Mouse (Mus musculus) left cerebral cortex, adult 18-20 months (tissue): Measurements from ENCODE around the gene Ubash3b. TPM values are rescaled to one million over a fixed set of nuclear protein-coding genes. Genes with fewer than 3 reads are reported as not detected.

Experiments used
- DNase-seq, 2 experiments: peaks; one replicate each; pipeline ENCODE4 v3.0.0; 2021 to 2022; ENCODE audit warnings: low spot score in 2 of 2, mixed read lengths in 1 of 2
- total RNA-seq, 2 experiments: library from RNA; stranded (reverse); gene quantifications; 2 replicates each; pipeline ENCODE4 v1.2.3; 2021

Ubash3b gene
- total RNA-seq, 2 experiments from 2014 or later, result 24.7 to 26.0 TPM

DNA sequence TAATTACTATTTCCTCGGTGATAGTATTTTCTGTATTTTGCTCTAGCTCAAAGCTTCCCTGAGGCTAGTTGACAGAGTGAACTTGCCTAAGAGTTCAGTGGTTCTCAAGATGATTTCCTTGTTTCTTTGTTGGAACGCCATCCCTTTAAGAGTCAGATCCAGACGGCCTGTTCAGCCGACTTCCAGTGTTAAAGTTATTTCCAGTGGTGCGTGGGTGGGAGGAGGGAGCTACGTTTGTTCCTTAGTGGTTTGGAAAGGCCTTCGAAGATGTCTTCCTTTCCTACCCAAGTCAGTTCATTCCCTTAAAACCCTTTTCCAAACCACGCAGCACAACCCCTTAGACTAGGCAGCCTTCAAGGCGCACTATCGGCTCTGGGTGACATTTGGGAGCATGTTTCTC, 58.9 kb downstream of the Ubash3b start:
- DNase-seq, result peak; percentile 39 to 42

GRCm38 (mm10) chr9:41099897-41100296, 61.6 kb downstream of the Ubash3b start:
- DNase-seq, result no peak

GRCm38 (mm10) chr9:41099067-41099466, 62.4 kb downstream of the Ubash3b start:
- no peak for DNase-seq

- no peak for DNase-seq
Measured at GRCm38 (mm10) chr9:41098065-41098464, 63.4 kb downstream of the Ubash3b start.

- DNase-seq, result no peak
Measured at GRCm38 (mm10) chr9:41091993-41092392, 69.5 kb downstream of the Ubash3b start.

DNA sequence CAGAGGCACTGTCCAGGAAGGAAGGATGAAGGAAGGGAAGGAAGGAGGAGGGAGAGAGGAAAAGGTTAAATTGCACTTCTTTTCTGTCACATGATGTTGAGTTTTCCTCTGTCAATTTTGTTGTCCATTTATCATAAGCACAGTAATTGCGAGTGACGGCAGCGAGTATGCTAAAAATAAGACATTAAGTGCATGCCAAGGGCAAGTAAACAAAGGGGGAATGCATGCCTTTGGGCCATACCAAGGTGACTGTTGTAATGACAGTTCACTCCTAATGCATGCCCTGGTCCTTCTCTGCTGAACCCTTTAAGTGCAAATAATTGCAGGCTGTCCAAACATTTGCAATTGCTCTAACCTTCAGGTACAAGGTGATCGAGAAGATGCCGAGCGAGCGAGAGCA, 70.3 kb downstream of the Ubash3b start:
- no peak for DNase-seq

DNA sequence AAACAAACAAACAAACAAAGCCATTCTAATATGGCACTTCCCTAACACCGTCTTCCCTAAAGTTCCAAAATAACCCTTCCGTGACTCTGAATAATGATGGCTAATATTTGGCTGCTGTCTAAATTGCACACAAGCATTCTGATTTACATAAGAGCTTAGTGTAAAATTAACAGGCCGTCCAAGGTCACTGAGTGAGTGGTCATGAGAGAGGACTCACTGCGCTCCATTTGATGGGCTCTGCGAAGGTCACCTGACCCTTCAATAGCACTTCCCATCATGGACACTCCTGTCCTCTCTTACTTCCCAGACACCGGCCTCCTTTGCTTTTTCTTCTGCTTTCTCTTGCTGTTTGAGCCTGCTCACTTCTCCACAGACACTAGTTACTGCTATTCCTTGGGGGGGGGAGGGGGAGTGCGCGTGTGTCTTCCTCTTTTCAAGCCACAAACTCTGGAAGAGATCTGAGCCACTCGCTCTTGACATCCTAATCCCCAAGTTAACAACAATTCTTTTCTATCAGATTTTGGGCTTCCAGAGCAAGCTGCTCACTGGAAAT, 73.6 kb downstream of the Ubash3b start:
- no peak for DNase-seq

GRCm38 (mm10) chr9:41084191-41084901, 77.2 kb downstream of the Ubash3b start:
- DNase-seq, result no peak

- DNase-seq, result no peak
Measured at GRCm38 (mm10) chr9:41083386-41084055, 78.0 kb downstream of the Ubash3b start.

DNA sequence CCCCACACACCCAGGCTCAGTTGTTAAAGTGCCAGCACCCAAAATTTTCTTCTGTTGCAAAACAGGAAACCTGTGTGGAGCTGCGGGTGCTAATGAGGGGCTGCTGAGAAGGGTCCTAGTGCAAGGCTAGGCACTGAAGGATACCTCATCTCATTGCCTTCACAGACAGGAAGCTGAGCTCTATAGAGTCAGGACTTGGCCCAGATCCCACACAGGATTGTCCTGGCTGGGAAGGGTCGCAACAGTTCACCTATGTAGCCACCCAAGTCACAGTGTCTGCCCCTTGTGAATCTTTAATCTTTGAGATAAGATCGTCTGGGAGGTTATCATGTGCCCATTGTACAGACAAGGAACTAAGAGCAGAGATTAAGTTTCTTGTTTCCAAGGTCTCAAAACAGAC, 78.6 kb downstream of the Ubash3b start:
- DNase-seq, result no peak

GRCm38 (mm10) chr9:41080877-41081276, 80.6 kb downstream of the Ubash3b start:
- no peak for DNase-seq

- DNase-seq, result no peak
Measured at GRCm38 (mm10) chr9:41079428-41080155, 81.9 kb downstream of the Ubash3b start.

DNA sequence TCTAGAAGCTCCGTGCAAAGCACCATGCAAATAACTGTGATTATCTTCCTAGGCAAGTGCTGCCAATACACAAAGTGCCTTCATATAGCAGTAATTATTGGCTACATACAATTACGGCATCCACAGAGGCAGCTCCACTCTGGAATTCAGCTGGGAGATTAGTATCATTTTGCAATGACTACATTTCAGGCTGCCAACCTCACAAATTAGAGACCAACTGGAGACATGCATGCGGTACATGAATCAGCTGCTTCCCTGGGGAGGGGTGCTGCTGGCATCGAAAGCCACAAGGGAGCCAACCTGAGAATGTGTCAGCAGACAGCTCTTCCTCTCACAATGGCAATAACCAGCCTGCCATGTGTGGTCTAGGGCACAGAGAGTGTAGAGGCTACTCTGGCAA, 83.3 kb downstream of the Ubash3b start:
- no peak for DNase-seq

- no peak for DNase-seq
Measured at GRCm38 (mm10) chr9:41076150-41076549, 85.3 kb downstream of the Ubash3b start.

- no peak for DNase-seq
Measured at GRCm38 (mm10) chr9:41075528-41075927, 86.0 kb downstream of the Ubash3b start.

- no peak for DNase-seq
Measured at GRCm38 (mm10) chr9:41073196-41074009, 88.1 kb downstream of the Ubash3b start.

- no peak for DNase-seq
Measured at GRCm38 (mm10) chr9:41072786-41073185, 88.7 kb downstream of the Ubash3b start.

DNA sequence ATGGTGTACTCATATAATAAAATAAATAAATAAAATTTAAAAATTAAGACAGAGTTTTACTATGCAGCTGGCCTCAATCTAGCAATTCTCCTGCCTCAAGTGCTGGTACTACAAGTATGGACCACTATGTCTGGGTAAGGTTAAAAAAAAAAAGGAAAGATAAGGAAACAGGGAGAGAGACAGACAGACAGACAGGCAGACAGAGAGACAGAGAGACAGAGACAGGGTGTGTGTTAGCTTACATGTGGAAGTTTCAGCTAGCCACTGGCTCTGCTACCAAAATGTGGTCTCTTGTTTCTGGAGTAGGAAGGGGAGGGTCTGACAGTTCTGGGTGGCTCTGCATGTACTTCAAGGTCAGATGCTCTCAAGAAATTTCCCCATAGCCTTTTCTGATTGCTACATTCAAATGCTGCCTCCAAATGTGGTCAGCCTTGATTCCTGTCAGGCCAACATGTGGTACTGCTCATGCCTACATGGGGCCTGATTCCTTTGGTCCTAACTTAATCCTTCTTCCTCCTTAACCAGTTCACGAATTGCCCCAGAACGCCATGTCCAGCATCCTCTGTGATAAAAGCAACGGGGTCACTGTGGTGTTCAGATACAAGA, 89.5 kb downstream of the Ubash3b start:
- DNase-seq, result no peak

DNA sequence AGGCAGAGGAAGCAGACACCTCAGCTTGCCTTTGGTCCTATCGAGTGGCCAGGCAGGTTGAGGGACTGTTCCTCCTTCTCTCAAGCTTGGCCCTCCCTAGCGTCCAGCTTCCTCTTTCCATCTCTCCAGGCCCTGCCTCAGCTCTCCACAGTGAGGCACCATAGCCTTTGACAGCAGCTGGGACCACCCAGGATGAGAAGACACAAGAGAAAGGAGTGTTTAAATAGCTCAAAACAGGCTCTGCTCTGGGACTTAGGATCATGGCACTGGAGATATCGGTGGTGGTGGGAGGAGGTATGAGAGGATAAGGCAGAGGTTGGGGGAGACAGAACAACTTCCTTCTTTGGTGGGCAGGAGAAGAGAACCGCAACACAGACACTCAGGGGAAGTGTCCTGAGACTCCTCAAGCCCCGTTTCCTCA, 90.7 kb downstream of the Ubash3b start:
- no peak for DNase-seq

GRCm38 (mm10) chr9:41069509-41069908, 92.0 kb downstream of the Ubash3b start:
- no peak for DNase-seq

GRCm38 (mm10) chr9:41061446-41061845, 100.1 kb downstream of the Ubash3b start:
- DNase-seq, result no peak
